Mouse (Mus musculus): ENCODE measurements around the gene Ankmy2.
"Not testable (repeated sequence)": the region's sequence is repeated elsewhere in the genome, so short reads cannot be mapped to it uniquely, and the experiment has no call there.

Ankmy2 gene

DNA sequence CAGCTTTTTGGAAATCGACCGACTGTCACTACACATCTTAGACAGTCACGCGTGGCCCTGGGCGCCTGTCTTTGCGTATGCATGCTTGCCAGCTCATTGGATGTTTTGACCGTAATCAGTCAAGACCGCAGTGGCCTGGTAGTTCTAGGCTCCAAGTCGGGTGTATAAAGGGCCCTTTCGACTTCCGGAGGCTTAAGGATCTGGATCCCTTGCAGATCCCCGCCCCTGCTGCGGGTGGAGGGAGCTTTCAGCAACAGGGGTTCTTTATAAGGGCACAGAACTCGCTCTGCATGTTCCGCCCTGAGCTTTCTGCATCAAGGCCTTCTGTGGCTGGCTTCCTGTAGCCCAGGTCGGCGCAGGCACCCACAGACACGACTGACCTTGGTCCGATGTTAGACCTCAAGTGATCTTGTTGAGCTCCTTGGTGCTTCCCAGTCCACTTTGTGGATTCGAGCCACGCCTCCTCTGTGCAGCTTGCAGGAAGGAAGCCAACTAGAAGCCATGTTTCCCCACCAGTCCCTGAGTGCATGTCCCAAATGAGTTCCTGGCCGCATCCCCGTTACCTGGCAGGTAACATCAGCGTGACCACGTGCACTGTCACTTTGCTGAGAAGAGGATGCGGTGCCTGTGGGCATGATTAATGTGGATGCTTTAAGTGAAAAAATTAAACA is 859 bp downstream of the Ankmy2 start, which contains the start of gene Bzw2:
Bzw2 (minus strand) TSS at position 443 of the 671 bp plus-strand sequence.
- peak; percentile 65 for DNase-seq (ENCODE audit: low spot score in 2 of 2)

DNA sequence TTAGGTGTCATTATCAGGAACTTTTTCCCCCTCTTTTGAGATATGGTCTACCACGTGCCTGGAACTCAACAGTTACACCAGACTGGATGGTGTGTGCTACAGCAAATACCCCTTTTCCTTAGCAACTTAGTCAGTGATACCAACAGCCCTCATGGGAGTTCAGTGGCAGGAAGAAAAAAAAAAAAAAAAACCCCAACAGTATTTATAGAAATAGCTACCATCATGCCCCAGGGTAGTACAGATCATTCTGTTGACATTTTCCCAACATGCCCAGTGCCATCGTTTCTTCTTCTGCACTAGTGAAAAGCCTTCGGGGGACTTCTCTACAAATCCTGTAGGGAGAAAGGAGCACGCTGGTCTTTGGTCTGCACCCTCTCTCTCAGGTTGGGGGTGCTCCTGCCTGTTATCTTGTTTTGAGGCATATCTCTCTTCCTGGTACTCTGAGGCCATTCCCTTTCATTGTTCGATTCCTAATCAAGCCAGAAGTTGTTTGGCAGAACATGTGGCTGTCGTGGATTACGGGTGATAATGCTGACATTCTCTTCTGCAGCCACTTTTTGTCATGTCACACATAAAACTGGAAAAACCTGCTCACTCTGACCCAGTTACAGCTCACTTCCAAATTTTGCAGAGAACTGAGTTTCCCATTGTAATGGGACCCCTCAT is 7.3 kb downstream of the Ankmy2 start:
- DNase-seq (ENCODE audit: low spot score in 2 of 2) = no peak

DNA sequence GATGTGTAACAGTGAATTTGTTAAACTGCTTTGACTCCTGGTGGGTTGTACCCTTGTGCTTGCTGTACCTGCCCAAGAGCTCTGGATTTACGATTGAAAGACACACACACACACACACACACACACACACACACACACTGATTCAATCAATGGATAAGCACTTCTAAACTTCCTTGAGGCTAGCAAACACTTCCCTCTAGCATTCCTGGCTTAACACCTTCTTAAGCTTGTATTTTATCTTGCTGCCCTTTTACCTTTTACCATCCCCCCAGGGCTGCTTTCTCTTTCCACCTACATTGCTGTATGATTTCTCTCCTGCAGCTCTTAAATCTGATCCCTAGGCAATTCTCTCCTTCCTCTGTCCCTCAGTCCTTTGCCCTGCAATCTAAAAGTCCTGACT is 8.4 kb downstream of the Ankmy2 start:
- DNase-seq (ENCODE audit: low spot score in 2 of 2) = no peak

DNA sequence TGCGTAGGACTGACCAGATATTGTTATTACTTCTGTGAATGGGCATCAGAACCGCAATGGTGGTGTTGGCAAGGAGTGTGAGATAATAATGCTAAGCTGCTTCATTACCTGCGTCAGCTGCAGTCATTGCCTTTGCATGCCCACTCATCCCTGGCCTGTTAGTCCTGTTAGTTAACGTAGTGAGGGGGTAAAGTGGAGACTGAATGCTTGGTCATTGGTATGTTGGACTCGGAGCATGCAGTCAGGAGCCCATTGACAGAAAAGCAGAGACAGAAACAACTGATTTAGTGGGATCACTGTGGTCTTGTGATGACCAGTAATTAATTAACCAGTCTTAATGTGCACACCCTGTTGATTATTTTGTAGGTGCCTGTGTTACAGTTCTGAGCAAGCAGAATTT is 20.3 kb downstream of the Ankmy2 start:
- no peak for DNase-seq (ENCODE audit: low spot score in 2 of 2)

DNA sequence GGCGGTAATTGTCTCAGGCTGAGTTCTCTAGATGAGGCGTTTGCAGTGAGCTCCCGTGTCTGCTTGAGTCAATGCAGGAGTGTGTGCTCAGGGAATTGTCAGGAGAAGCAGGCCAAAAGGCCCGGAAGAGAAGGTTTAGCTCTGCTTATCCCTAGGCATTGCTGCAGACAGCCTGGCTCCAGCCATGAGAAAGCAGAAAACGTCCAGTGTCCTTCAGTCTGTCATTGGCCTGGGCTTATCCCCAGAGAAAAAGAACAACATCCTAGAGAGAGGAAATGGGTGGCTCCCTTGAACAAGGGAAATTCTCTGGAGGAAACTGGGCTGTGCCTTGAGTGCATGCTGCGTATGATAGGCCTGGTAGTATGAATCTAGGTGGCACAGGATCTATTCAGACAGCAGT is 25.7 kb downstream of the Ankmy2 start:
- no peak for DNase-seq (ENCODE audit: low spot score in 2 of 2)

DNA sequence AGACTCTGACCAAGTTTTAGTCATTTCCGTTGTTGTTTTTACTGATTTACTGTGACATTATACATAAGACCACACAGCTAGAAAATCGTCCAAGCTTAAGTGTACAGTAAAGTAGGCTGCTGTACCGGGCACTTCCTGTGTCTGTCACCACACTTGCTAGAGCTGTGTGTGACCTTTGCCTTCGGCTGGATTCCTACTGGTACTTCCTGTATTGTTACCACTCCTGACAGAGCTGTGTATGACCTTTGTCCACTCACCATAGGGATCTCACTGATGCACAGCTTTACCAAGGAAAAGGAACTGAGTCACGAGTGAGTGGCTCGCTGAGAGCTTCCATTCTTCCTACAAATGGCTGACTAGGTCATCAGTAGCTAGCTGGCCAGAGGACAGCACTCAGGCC is 30.2 kb downstream of the Ankmy2 start:
- DNase-seq (ENCODE audit: low spot score in 2 of 2) = no peak

DNA sequence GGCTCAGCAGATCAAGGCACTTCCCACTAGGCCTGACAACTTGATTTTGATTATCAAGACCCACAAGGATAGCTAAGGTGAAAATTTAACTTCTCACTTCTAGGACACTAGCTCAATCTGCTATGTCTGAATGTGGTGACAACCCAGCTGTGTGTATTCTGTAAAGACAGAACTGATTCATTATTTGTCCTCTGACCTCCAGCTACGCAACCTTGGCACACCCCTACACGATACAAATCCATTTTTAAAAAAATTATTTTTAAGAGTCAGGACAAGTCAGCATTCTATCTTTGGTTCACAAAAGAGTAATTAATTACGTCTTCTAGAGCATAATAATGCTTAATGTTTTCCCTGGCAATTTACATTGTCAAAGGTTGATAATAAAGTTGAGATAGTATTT is 32.7 kb downstream of the Ankmy2 start:
- no peak for DNase-seq (ENCODE audit: low spot score in 2 of 2)

DNA sequence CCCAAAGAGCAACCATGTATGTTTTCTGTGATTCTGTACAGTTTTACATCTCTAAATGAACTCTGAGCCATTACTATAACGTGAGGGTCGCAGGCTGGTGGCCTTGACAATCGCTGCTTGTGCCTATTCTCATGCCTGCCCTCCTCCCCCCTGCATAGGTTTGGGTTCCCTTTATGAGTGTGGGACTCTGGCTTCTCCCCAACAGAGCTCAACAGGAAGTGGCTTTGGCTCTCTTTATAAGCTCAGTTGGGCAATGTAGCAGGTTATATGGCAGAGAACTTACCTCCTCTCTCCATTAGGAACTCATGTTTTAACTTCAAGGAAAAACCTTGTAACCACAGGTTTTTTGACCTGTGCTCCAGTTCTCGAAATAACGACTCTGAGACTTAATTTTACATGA is 33.4 kb downstream of the Ankmy2 start:
- no peak for DNase-seq (ENCODE audit: low spot score in 2 of 2)

DNA sequence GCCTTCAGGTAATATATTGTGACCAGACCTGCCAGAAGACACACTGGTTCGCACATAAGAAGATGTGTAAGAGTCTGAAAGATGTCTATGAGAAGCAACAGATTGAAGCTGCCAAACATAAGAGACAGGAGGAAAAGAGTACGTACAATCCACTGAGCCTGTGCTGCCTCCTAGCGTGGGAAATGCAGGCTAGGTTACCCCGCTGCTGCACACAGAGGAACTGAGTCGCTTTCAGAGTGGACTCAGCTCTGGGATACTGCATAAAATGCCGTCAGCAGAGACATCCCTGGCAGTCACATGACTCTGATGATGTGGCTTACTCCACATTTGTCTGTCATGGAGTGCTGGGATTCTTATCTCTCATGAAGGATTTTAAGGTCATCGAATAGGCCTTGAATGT is 38.1 kb downstream of the Ankmy2 start:
- DNase-seq (ENCODE audit: low spot score in 2 of 2) = no peak

DNA sequence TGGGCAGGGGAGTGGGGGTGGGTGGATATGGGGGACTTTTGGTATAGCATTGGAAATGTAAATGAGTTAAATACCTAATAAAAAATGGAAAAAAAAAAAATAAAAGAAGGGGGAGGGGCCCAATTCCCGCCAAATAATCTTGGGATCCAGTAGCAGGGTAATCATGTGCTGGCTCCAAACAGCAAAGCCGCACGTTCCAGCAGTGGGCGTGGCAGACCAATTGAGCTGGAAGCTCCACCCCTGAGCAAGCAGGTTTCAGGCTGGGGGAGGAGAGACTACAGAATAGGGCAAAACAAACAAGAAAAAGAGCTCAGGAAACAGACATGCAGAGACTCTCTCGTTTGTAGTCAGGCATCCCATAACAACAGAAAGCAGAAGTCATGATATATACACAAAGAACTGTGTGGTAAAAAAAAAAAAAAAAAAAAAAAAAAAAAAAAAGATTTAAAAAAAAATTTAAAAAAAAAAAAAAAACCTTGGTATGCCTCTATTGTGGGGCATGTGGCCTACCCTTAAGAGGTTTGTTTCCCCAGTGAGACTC is 48.7 kb downstream of the Ankmy2 start:
- not testable (repeated sequence) for DNase-seq (ENCODE audit: low spot score in 2 of 2)

DNA sequence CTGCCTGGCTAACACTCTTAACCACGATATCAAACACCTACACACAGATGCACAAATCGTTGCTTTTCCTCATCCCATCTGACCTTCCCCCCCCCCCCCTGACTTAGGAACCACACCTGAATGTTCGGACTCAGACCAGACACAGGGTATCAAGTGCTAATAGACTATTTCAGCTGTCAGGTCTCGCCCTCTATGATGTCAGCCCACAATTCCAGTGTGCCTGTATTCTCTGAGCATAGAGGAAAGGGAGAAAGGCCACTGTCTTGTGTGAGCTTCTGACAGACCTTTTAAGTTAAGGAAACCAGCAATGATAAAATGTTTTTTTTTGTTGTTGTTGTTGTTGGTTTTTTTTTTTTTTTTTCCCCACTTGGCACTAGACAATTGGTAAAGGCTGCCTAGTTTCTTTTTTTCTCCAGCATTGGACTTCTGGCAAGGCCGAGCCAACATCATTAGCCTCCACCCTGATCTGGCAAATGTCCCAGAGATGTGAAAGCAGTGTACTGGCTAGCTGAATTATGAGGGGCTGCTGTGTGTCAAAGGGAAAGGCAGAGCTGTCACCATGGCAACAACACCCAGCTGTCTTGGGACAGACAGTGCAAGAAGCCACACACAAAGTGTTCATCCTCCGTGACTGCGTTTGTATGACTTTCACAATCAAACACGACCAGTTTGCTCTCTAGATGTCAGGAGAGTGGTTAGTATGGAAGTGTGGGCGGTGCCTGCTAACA is 50.3 kb downstream of the Ankmy2 start:
- DNase-seq (ENCODE audit: low spot score in 2 of 2) = peak; percentile 42 to 48

DNA sequence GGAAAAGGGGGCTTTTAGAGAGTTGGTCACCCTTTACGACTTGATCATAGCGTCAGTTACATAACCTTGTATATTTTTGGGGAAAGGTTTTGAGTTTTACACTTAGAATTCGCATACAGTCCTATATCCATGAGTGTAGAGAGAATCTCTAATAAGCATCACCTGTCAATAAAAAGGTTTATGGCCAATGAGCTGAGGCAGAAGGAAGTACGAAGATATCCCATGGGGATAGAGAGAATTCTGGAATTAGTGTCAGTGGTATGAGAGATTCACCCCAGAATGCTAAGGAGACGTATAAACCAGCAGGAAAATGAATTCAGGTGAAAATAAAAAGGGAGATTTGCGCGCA is 50.9 kb downstream of the Ankmy2 start:
- DNase-seq (ENCODE audit: low spot score in 2 of 2) = no peak

DNA sequence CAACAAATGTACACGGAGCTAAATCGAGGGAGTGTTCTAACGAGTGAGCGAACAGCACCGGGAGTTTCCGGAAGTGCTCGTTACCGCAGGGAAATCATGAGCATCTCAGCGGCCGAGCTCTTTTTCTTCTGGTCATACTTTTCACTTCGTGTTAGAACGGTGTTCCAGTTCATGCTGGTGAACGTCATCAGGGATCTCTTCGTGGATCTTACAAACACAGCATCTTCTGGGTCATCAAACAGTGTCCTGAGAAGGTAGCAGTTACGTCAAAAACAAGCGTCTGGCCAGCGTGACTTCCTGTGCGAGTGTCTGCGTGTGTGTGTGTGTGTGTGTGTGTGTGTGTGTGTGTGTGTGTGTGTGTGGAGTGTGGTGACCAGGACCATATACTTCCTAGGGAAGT is 51.5 kb downstream of the Ankmy2 start:
- peak; percentile 27 to 36 for DNase-seq (ENCODE audit: low spot score in 2 of 2)

DNA sequence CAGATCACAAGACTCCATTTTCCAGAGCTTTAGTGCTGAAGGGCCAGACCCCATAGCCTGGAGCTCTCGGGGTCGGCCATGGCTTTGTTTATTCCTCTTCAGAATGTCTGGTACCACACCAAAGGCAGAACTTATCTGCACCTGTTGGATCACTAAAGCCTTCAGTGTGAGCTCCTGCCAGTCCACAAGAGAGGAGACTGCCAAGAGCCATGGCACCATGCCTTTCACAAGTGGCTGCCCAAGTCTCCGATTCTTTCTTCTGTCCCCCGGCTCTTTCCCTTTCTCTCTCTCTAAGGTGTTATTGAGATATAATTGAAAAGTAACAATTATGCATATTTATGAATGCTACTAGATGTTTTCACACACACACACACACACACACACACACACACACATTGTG is 53.2 kb downstream of the Ankmy2 start:
- DNase-seq (ENCODE audit: low spot score in 2 of 2) = no peak

DNA sequence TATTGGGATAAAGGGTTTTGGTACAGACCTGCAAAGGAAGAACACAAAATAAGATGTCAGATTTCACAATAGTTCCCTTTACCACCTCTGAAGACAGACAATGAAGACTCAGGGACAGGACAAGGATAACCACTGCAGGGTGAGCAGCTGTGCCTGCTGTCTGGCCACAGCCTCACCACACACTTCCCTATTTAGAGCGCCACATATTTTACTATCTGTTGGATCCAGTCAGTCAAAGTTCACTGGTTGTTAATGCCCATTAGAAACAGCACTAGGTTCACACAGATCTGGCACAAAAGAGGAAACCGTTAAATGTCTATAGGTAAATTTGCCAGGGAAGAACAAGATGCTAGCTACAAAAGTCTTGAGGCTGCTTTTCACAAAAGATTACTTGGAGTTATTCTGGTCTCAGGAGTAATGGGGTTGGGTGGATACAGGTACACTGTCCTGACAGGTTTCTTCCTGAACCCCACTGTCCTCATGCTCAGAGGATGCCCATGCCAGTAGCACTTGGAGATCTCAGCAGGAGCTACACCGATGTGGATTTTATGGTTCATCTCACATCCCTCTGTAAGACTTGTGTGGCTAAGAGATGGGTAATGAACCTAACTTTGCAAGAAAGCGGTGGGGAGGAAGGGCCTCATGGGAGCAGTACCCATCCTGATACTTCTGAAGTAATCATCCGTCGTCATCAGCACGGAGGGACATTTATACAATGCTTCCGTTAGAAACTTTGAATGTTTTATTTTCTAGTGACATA is 57.7 kb downstream of the Ankmy2 start:
- no peak for DNase-seq (ENCODE audit: low spot score in 2 of 2)

DNA sequence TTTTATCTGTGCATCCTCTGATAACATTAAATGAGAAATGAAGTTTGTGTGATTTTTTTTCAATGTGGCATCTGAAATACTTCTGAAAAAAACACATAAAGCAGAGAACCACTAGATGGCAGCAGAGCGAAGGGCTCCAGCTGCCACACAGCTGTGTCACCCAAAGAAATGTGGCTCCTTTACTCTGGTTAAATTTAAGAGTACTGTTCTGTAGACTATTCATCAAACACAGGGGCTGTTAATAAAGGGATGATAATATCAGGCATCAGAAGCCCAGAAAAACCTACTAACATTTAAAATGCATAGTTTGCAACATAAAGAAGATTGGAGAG is 58.2 kb downstream of the Ankmy2 start:
- peak in 1 of 2 experiments; percentile 33 for DNase-seq (ENCODE audit: low spot score in 2 of 2)

DNA sequence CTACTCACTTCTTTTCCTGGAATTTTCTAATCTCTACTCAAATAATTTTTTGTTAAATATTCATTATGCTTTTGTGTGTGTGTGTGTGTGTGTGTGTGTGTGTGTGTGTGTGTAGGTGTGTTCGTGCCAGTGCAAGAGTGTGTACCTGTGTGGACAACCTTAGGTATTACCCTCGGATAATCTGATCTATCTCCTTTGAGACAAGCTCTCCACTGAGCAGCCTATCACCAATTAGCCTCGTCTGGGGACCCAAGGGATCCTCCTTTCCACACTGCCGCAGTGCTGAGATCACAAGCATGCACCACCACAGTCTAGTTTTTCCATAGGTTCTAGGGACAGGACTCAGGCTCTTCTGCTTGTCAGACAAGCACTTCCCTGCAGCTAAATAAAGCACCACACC is 59.3 kb downstream of the Ankmy2 start:
- DNase-seq (ENCODE audit: low spot score in 2 of 2) = no peak

DNA sequence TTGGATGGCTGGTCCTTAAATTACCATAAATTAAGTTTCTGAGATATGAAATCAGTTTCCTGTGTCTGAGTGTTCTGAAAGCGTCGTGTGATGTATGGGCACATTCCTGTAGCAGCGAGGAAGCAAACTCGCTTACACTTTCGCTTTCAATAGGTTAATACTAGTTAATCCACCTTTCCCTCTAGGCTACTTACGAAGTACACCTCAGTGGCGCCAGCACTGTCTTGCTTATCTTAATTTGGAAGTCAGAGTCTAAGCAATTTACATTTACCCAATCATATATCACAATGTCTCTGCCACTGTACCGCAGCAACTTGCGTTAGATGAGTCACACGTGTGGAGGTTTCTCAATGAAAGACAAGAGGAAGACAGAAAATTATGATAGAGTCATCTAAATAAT is 60.0 kb downstream of the Ankmy2 start:
- no peak for DNase-seq (ENCODE audit: low spot score in 2 of 2)

DNA sequence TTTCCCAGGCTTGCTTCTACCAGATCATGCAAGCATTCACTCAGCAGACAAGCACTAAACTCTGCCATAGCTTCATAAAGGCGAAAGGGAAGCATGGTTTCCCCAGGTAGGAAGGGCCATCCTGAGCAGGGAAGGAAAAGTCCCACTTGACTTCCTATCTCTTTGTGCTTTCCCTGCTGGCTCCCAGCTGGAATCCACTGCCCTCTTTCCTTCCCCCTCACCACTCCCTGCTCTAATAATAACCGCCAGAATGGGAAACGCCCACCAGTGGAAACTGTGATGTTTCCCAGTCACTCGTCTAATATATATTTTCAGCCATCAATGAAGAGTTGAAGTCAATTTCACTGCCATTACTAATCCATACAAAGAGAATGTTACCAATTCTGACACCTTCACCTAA is 67.5 kb downstream of the Ankmy2 start:
- DNase-seq (ENCODE audit: low spot score in 2 of 2) = no peak

DNA sequence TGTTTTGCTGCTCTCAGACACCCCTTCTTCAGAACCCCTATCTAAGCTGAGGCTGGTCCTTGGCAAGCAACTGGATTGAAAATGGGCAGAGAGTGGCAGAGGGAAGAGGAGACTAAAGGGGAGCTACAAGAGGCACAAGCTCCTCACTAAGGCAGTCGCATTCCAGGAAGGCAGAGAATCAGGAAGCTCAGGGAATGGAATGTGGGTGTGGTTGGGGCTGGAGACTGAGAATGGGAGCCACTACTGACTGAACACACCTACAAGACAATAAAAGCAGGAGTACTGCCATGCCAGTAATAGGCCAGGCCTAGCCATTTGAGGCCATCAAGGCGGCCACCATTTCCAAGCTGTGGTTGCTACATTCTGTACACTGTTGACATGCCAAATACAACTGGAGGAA is 74.5 kb downstream of the Ankmy2 start:
- DNase-seq (ENCODE audit: low spot score in 2 of 2) = no peak

DNA sequence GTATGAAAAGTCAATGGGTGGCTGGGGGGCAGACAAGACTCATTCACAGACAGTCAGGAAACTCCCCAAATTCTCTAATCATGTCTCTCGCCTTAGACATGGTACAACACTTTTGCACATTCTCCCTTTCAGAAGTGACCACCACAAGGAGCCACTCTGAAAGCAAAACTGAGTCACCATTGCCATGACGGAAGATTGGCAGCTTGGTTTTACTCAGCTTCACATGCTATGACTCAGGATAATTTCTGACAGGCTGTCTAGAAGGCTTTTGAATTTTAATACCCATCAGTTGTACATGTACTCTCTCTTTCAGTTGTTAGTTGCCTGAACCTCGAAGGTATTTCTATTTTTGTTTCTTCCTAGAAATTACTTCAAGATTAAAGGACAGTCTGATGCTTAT is 84.3 kb downstream of the Ankmy2 start:
- no peak for DNase-seq (ENCODE audit: low spot score in 2 of 2)

Measured in frontal cortex, postnatal 36 days (tissue).